Mouse (Mus musculus) cerebral cortex, adult 2 months (tissue): ENCODE measurements around the gene Hdac9.

Source experiments
- WGBS: fragments of 180-500 bp; shearing (Covaris S2); methylation state at CpG from one replicate; pipeline ENCODE4 v1.1.7; 2018; 5-methylcytosine and 5-hydroxymethylcytosine counted together

Gene Hdac9

DNA sequence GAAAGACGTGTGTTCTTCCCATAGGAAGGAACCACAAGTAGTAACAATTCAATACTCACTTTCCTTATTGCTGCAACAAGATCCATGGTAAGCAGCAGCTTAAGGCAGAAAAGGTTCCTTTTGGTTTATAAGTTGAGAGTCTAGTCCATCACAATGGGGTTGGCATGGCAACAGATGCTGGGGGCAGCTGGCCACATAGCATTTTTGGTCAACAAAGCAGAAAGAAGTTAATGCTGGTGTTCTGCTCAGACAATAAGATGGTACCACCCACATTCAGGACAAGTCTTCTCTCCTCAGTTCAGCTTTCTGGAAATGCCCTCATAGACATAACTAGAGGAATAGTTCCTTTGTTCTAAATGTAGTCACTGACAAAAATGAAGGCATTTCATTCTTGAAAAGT is at the start of gene Hdac9:
TSS of gene Hdac9 (minus strand) at position 101 of the 400 bp plus-strand sequence.
- WGBS = 55% methylated on average over 1 of the region's 1 CpGs

- WGBS = 76% methylated on average over 6 of the region's 6 CpGs
These were observed 32.3 kb upstream of the Hdac9 start for GRCm38 (mm10) chr12:34949066-34949706.

DNA sequence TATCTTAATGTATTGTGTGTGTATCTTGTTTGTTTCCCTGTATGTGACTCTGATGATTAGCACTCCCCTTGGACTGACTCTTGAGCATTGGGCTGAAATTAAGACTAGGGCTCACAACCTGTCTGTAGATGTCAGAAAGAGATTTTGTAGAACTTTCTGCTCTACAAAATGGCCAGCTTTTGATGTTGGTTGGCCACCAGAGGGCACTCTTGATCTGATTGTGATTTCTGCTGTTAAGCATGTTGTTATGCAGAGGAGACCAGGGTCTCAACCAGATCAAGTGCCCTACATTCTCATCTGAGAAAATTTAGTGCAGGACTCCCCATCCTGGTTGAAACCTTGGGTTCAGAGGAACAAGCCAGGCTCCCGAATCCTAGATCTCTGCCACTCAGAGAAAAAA is 21.0 kb upstream of the Hdac9 start:
- WGBS = 96% methylated on average over 1 of the region's 1 CpGs

DNA sequence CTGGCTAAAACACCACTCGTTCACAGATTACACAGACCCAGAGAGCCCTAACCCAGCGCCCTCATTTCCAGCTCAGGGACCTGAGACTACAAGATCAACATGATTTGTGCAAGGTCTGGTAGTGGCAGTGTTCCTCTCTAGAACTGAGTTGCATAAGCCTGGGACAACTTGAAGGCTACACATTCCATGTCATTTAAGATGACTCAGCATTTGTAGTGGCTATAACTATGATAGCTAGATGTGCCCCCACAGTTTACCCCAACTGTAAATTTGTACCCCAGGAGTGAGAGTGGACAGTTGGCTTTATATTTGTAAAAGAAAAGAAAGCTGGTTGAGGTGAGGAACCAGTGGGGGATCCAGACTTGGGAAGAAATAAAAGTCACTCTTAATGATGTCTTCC is 8.9 kb downstream of the Hdac9 start:
- WGBS = 55% methylated on average over 2 of the region's 2 CpGs

- WGBS = 6% methylated on average over 10 of the region's 10 CpGs
These were observed 9.4 kb downstream of the Hdac9 start for GRCm38 (mm10) chr12:34907506-34907850.

DNA sequence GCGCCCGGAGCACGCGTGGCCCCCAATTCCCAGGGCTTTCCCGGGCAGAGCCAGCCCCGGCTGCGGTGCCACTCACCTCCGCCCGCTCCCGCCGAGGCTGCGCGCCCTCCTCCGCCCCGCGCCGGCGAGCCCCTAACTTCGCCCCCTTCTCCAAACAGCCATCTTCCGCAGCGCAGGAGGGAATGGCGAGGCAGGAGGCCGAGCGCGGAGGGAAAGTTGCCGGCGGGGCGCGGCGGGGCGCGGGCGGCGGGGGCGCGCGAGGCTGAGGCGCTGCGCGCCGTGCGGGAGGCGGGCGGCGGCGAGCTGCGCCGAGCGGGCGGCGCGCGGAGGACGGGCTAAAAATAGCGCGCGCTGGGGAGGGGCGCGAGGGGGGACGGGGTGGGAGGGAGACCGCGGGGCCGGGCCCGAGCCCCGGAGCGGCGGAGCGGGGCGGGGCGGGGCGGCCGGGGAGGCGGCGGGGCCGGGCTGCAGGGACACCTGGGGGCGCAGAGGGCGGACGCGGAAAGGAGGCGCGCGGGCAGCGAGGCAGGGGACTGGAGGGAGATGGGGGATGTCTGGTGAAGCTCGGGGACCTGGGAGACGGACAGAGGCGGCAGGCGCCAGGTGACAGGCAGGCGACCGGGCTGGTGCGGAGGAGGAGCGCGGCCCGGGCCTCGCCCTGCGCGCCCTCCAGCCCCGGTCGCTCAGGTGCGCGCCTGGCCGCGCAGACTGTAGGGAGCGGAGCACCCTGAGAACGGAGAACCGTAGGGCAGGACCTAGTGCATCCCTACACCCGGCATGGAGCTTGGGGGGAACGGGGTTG is 10.0 kb downstream of the Hdac9 start:
- WGBS = under 1% methylated on average over 69 of the region's 107 CpGs

DNA sequence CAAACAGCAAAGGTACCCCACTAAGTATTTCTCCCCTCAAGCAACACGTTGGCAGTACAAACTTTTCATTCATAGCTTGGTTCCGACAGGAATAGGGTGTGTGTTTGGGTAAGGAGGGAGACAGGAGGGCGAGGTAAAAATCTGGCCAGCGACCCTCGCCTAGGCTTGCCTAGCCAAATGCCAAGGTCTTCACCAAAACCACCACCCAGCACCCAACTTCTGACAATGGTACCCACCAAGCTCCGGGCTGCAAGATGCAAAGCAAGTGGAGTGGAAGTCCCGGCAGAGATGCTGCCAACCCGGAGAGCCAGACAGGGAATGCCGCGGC is 10.6 kb downstream of the Hdac9 start:
- WGBS = under 1% methylated on average over 10 of the region's 10 CpGs

DNA sequence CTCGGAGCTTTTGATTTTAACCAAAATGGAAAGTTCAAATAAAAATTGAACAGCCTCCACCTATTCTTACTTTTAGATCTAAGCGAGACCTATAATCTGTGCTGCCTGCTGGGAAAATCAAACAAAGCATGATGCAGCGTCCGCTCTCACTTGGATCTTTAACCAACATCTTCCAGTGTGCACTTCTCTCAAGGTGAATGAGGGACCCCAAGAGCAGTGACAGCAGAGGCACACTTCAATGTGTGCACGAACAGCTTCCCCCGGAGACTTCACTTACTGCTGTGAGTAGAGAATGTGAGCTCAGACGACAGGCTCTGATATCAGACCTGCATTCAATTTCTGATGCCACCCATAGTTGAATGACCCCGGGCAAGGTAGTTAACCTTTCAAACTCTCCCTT is 16.7 kb downstream of the Hdac9 start:
- 85% methylated on average over 8 of the region's 8 CpGs for WGBS

GRCm38 (mm10) chr12:34894867-34895266 is 22.0 kb downstream of the Hdac9 start:
- 86% methylated on average over 5 of the region's 5 CpGs for WGBS

- WGBS = 71% methylated on average over 4 of the region's 4 CpGs
These were observed 28.2 kb downstream of the Hdac9 start for GRCm38 (mm10) chr12:34888694-34889093.

- WGBS = 56% methylated on average over 2 of the region's 2 CpGs
These were observed 42.0 kb downstream of the Hdac9 start for GRCm38 (mm10) chr12:34874926-34875325.

DNA sequence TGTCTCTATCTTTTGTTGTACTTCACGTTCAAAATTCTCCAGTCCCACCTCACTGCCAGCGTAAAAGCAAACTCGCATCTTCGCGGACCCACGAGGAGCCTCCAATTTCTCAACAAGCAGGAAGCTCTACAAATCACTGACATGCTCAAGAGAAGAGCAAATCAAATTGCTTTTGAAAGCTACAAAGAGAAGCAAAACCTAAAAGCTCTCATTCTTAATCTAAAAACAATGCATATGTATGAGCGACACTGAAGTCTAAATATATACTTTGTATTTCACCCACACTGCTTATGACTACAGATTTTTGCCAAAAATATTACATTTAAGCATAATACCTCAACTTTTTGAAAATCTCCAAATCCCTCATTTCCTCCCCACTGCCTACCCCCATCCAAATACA is 45.9 kb downstream of the Hdac9 start:
- 45% methylated on average over 7 of the region's 7 CpGs for WGBS

- WGBS = 93% methylated on average over 4 of the region's 4 CpGs
These were observed 75.7 kb downstream of the Hdac9 start for GRCm38 (mm10) chr12:34841196-34841595.

DNA sequence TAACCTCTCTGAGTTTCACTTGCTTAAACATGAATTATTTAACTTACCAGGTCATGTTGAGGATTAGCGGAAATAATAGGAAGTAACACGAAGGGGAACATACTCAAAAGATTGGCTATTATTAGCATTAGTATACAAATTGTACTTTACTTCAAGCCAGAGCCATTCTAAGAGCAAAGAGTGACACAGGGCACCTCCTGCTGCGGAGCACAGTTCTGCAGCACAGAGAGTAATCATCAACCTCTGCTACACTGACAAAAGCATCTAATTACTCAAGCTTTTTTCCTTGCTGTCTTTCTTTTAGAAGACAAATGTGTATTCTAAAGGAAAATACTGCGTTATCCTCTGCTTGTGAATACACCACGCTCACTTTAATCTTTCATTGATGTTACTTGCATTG is 79.6 kb downstream of the Hdac9 start:
- WGBS = 59% methylated on average over 5 of the region's 5 CpGs

DNA sequence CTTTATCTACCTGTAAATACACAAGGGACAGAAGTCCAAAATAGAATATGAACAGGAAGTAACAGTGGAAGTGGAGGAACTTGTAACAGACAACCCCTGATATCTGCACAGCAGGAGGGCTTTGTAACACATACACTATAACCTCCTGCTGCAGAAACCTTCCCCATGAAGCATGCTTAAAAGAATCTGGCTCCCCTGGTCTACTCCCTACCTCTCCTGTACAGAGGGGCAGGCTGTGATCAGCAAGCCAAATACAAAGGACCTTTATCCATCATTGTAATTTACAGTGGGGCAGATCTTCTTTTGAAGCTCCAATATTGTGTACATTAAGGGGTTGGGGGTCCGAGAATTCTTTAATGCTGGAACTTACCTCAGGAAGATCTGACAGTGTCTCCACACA is 80.0 kb downstream of the Hdac9 start:
- WGBS = 63% methylated on average over 1 of the region's 1 CpGs

- 95% methylated on average over 1 of the region's 1 CpGs for WGBS
These were observed 80.8 kb downstream of the Hdac9 start for GRCm38 (mm10) chr12:34836085-34836484.

GRCm38 (mm10) chr12:34835493-34835892 is 81.4 kb downstream of the Hdac9 start:
- 96% methylated on average over 3 of the region's 3 CpGs for WGBS

GRCm38 (mm10) chr12:34828684-34829083 is 88.2 kb downstream of the Hdac9 start:
- WGBS = 64% methylated on average over 3 of the region's 3 CpGs

GRCm38 (mm10) chr12:34826931-34827330 is 90.0 kb downstream of the Hdac9 start:
- WGBS = 85% methylated on average over 4 of the region's 4 CpGs

- WGBS = 73% methylated on average over 6 of the region's 6 CpGs
These were observed 96.7 kb downstream of the Hdac9 start for GRCm38 (mm10) chr12:34820229-34820628.

GRCm38 (mm10) chr12:34811673-34812613 is 105.0 kb downstream of the Hdac9 start:
- WGBS = 39% methylated on average over 10 of the region's 10 CpGs

DNA sequence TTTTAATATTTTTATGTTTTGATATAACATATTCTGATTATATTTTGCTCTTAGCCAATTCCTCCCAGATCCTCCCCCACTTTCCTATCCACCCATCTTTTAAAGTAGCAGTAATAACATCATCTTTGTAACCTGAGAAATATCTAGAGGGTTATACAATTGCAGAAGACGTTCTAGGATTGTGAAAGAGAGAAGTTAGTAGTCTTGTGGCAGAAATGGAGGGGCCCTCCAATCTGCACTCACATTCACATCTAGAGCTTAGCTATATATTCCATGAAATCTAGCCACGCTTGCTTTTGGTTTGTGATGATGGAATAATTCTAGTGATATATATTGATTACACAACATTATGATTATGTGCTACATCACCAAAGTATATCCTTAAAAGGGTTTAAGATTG is 106.7 kb downstream of the Hdac9 start:
- WGBS = 92% methylated on average over 2 of the region's 2 CpGs
